Mouse (Mus musculus) midbrain, postnatal 0 days (tissue): ENCODE measurements around the gene Wdpcp. TPM values are rescaled to one million over a fixed set of nuclear protein-coding genes. Genes with fewer than 3 reads are reported as not detected.

Experiments
- ATAC-seq: fragments of 200-750 bp; cut with Nextera tagmentation; 2 replicates; pipeline ENCODE4 v1.8.0; 2017; ENCODE audit warnings: moderate number of reproducible peaks, mild to moderate bottlenecking, moderate TSS enrichment, moderate library complexity; ENCODE audit not compliant: low FRiP score
- DNase-seq: peaks from one replicate; pipeline ENCODE4 v3.0.0-alpha.2; 2015; ENCODE audit warnings: low spot score
- H3K27ac ChIP-seq: fragments of 300-500 bp; sonication (generic); 2 replicates; pipeline ENCODE4 v1.5.1; 2014; ENCODE audit warnings: low read depth, mild to moderate bottlenecking, low read length, mixed read lengths
- H3K27me3 ChIP-seq: fragments of 300-500 bp; sonication (generic); 2 replicates; pipeline ENCODE4 v1.6.1; 2014; ENCODE audit warnings: low read length, control low read depth, mixed read lengths; ENCODE audit not compliant: insufficient read depth
- H3K36me3 ChIP-seq: fragments of 300-500 bp; sonication (generic); 2 replicates; pipeline ENCODE4 v1.6.1; 2014; ENCODE audit warnings: low read length, control low read depth, mixed read lengths; ENCODE audit not compliant: insufficient read depth
- H3K4me1 ChIP-seq: fragments of 300-500 bp; sonication (generic); 2 replicates; pipeline ENCODE4 v1.6.1; 2014; ENCODE audit warnings: mild to moderate bottlenecking, control low read depth, antibody characterized with exemption, low read length, mixed read lengths; ENCODE audit not compliant: insufficient read depth
- H3K4me2 ChIP-seq: fragments of 300-500 bp; sonication (generic); 2 replicates; pipeline ENCODE4 v1.6.1; 2014; ENCODE audit warnings: low read depth, mild to moderate bottlenecking, low read length, mixed read lengths; ENCODE audit not compliant: poor library complexity, severe bottlenecking
- H3K4me3 ChIP-seq: fragments of 300-500 bp; sonication (generic); 2 replicates; pipeline ENCODE4 v1.5.1; 2014; ENCODE audit warnings: low read depth, mild to moderate bottlenecking, low read length, moderate library complexity
- H3K9ac ChIP-seq: fragments of 300-500 bp; sonication (generic); replicated peaks from 2 replicates; pipeline ENCODE4 v1.6.1; 2014; ENCODE audit warnings: mild to moderate bottlenecking, low read length, moderate library complexity, mixed read lengths; ENCODE audit not compliant: poor library complexity, severe bottlenecking
- H3K9me3 ChIP-seq: fragments of 300-500 bp; sonication (generic); 2 replicates; pipeline ENCODE4 v1.6.1; 2016; ENCODE audit warnings: low read length, control low read depth
- CTCF ChIP-seq: IDR thresholded peaks from 2 replicates; pipeline ENCODE4 v1.5.1; 2016; ENCODE audit warnings: antibody characterized with exemption, mild to moderate bottlenecking
- WGBS: fragments of 180-500 bp; shearing (Covaris S2); extraction: QIAGEN DNeasy Blood & Tissue Kit; methylation state at CpG from one replicate; pipeline ENCODE4 v1.1.7; 2014; 5-methylcytosine and 5-hydroxymethylcytosine counted together
- polyA plus RNA-seq: library from polyadenylated mRNA; unstranded; fragments of >200 nt; fragmentation: Nextera tagmentation; extraction: Ambion mirVana; gene quantifications from 2 replicates; pipeline ENCODE4 v1.2.1, GENCODE M21; 2015
- total RNA-seq: library from RNA; depleted of rRNA; stranded (reverse); fragments of >200 nt; gene quantifications from 2 replicates; pipeline ENCODE4 v1.2.3, GENCODE M21; 2014

Wdpcp gene
- total and polyA plus RNA-seq, 2 experiments from 2014 or later: 8.6 to 12.9 TPM

GRCm38 (mm10) chr11:21550222-21551173, 21.5 kb upstream of the Wdpcp start:
- DNase-seq (no peak), ATAC-seq (no peak)
- Histone ChIP-seq H3K4me3 (no peak overlapping the region), H3K27ac (no peak overlapping the region), H3K27me3 (no peaks in the 10 kb centered on the region), H3K9ac (no peak overlapping the region), H3K4me1 (no peaks in the 10 kb centered on the region), H3K4me2 (no peak overlapping the region), H3K9me3 (no peaks in the 10 kb centered on the region), H3K36me3 (no peaks in the 10 kb centered on the region)
- WGBS: 81% methylated on average over 12 of the region's 12 CpGs
- TF ChIP-seq CTCF: no peak

- Histone ChIP-seq H3K4me1 (no peaks in the 10 kb centered on the region), H3K9ac (no peak overlapping the region), H3K27me3 (no peaks in the 10 kb centered on the region), H3K27ac (no peak overlapping the region), H3K4me3 (no peak overlapping the region), H3K36me3 (no peaks in the 10 kb centered on the region), H3K4me2 (no peak overlapping the region), H3K9me3 (no peaks in the 10 kb centered on the region)
- 87% methylated on average over 3 of the region's 3 CpGs for WGBS
- DNase-seq (no peak), ATAC-seq (no peak)
- TF ChIP-seq CTCF: no peak
Measured at GRCm38 (mm10) chr11:21552049-21552448, 20.0 kb upstream of the Wdpcp start.

GRCm38 (mm10) chr11:21559727-21560126, 12.3 kb upstream of the Wdpcp start:
- H3K27me3 ChIP-seq: no peaks in the 10 kb centered on the region
- DNase-seq (no peak), ATAC-seq (no peak)
- no peak overlapping the region for H3K9ac ChIP-seq
- H3K4me1 ChIP-seq: no peaks in the 10 kb centered on the region
- WGBS: 90% methylated on average over 11 of the region's 11 CpGs
- H3K27ac ChIP-seq: no peak overlapping the region
- no peak for TF ChIP-seq CTCF
- no peak overlapping the region for H3K4me3 ChIP-seq
- H3K4me2 ChIP-seq: no peak overlapping the region
- H3K36me3 ChIP-seq: peaks cover 33% of the 10 kb centered on the region
- H3K9me3 ChIP-seq: no peaks in the 10 kb centered on the region

- H3K36me3 ChIP-seq: peaks cover 41% of the 10 kb centered on the region
- 94% methylated on average over 5 of the region's 5 CpGs for WGBS
Measured at GRCm38 (mm10) chr11:21561347-21561746, 10.7 kb upstream of the Wdpcp start.

GRCm38 (mm10) chr11:21563617-21564325, 8.3 kb upstream of the Wdpcp start:
- no peaks in the 10 kb centered on the region for H3K27me3 ChIP-seq

More at GRCm38 (mm10) chr11:21561347-21561746, 10.7 kb upstream of the Wdpcp start:
- no peak for TF ChIP-seq CTCF
- Histone ChIP-seq H3K4me3 (no peak overlapping the region), H3K27me3 (no peaks in the 10 kb centered on the region), H3K9ac (no peak overlapping the region), H3K4me1 (no peaks in the 10 kb centered on the region), H3K27ac (no peak overlapping the region), H3K4me2 (no peak overlapping the region), H3K9me3 (no peaks in the 10 kb centered on the region)
- no peak for DNase-seq
- ATAC-seq: no peak

More at GRCm38 (mm10) chr11:21563617-21564325, 8.3 kb upstream of the Wdpcp start:
- Histone ChIP-seq H3K4me1 (no peaks in the 10 kb centered on the region), H3K4me3 (no peak overlapping the region), H3K4me2 (no peak overlapping the region), H3K36me3 (peaks cover 29% of the 10 kb centered on the region), H3K9ac (no peak overlapping the region), H3K9me3 (no peaks in the 10 kb centered on the region), H3K27ac (no peak overlapping the region)
- ATAC-seq (no peak), DNase-seq (no peak)
- WGBS: 76% methylated on average over 4 of the region's 4 CpGs
- TF ChIP-seq CTCF: no peak
